Mouse (Mus musculus) ES-E14 (cell line): ENCODE results near the gene Gm9732.
"Not testable (repeated sequence)": the region's sequence is repeated elsewhere in the genome, so short reads cannot be mapped to it uniquely, and the experiment has no call there.

ENCODE experiments used
- CHD2 ChIP-seq: IDR thresholded peaks from 2 replicates; pipeline ENCODE4 v1.6.1; 2014; ENCODE audit warnings: mild to moderate bottlenecking, low read depth, low read length, inconsistent platforms
- HCFC1 ChIP-seq: IDR thresholded peaks from 2 replicates; pipeline ENCODE4 v1.6.1; 2012; ENCODE audit warnings: low read length, inconsistent platforms, borderline replicate concordance; ENCODE audit not compliant: insufficient read depth
- MAFK ChIP-seq: IDR thresholded peaks from 2 replicates; pipeline ENCODE4 v1.6.1; 2014; ENCODE audit warnings: mild to moderate bottlenecking, low read depth, low read length, inconsistent platforms; ENCODE audit not compliant: insufficient read depth
- ZC3H11A ChIP-seq: IDR thresholded peaks from 2 replicates; pipeline ENCODE4 v1.6.1; 2012; ENCODE audit warnings: low read depth, mild to moderate bottlenecking, inconsistent platforms, low read length, borderline replicate concordance
- ZNF384 ChIP-seq: IDR thresholded peaks from 2 replicates; pipeline ENCODE4 v1.6.1; 2012; ENCODE audit warnings: low read depth, low read length, inconsistent platforms

GRCm38 (mm10) chr14:43328603-43329002 is 53.8 kb downstream of the Gm9732 start:
- not testable (repeated sequence) for TF ChIP-seq MAFK, ZC3H11A, HCFC1, ZNF384, CHD2
